Mouse (Mus musculus) G1E (cell line): ENCODE measurements around the gene Scn8a.

Source experiments
- CTCF ChIP-seq: IDR thresholded peaks from 2 replicates; pipeline ENCODE4 v1.5.1; 2012; ENCODE audit warnings: low read depth, low read length, inconsistent platforms, mixed read lengths
- POLR2AphosphoS5 ChIP-seq: IDR thresholded peaks from 2 replicates; pipeline ENCODE4 v1.6.1; 2012; ENCODE audit warnings: low read depth, low read length, inconsistent platforms; ENCODE audit not compliant: insufficient replicate concordance
- TAL1 ChIP-seq: conservative IDR thresholded peaks from 2 replicates; pipeline ENCODE4 v1.6.1; 2012; ENCODE audit warnings: low read depth, low read length, inconsistent platforms, mixed read lengths

- TF ChIP-seq CTCF (no peak), POLR2AphosphoS5 (no peak), TAL1 (no peak)
Measured at GRCm38 (mm10) chr15:101092121-101092828, 222.6 kb downstream of the Scn8a start.
